Mouse (Mus musculus) left cerebral cortex, adult 2 months (tissue): ENCODE measurements around the gene Wdr54. TPM values are rescaled to one million over a fixed set of nuclear protein-coding genes. Genes with fewer than 3 reads are reported as not detected.

Experiments
- DNase-seq, 2 experiments: peaks; one replicate each; pipeline ENCODE4 v3.0.0; 2021 to 2022; ENCODE audit warnings: low spot score in 2 of 2, mixed read lengths in 1 of 2; ENCODE audit errors: extremely low spot score in 1 of 2
- H3K27ac ChIP-seq: fragments of 200-600 bp; 2 replicates; pipeline ENCODE4 v1.8.1; 2022
- H3K4me3 ChIP-seq: fragments of 200-600 bp; 2 replicates; pipeline ENCODE4 v1.8.1; 2022
- CTCF ChIP-seq: fragments of 200-600 bp; IDR thresholded peaks from 2 replicates; pipeline ENCODE4 v1.8.1; 2022; ENCODE audit warnings: antibody characterized with exemption, mild to moderate bottlenecking, moderate library complexity
- intact Hi-C: fragments of 180-260 bp; cut with DNase I; formaldehyde crosslinking; loops from one replicate; pipeline ENCODE4 v1.15.1; 2025
- total RNA-seq, 2 experiments: library from RNA; stranded (reverse); gene quantifications; 2 replicates each; pipeline ENCODE4 v1.2.3; 2021

The Wdr54 gene
- total RNA-seq, 2 experiments from 2014 or later = 26.0 to 26.6 TPM

- intact Hi-C loops = no loop called here
- DNase-seq = no peak
- no peak for TF ChIP-seq CTCF
- Histone ChIP-seq H3K27ac (no peak overlapping the region), H3K4me3 (no peak overlapping the region)
Measured at GRCm38 (mm10) chr6:83153485-83153884, 2.7 kb downstream of the Wdr54 start.

- no peak for DNase-seq
- Histone ChIP-seq H3K27ac (no peak overlapping the region), H3K4me3 (no peak overlapping the region)
- TF ChIP-seq CTCF = no peak
- intact Hi-C loops = no loop called here
Measured at GRCm38 (mm10) chr6:83153038-83153437, 3.2 kb downstream of the Wdr54 start.

- no peak for DNase-seq
- no peak for TF ChIP-seq CTCF
- H3K27ac ChIP-seq = no peak overlapping the region
- H3K4me3 ChIP-seq = no peak overlapping the region
- intact Hi-C loops = no loop called here
Measured at GRCm38 (mm10) chr6:83151721-83152120, 4.5 kb downstream of the Wdr54 start.

DNA sequence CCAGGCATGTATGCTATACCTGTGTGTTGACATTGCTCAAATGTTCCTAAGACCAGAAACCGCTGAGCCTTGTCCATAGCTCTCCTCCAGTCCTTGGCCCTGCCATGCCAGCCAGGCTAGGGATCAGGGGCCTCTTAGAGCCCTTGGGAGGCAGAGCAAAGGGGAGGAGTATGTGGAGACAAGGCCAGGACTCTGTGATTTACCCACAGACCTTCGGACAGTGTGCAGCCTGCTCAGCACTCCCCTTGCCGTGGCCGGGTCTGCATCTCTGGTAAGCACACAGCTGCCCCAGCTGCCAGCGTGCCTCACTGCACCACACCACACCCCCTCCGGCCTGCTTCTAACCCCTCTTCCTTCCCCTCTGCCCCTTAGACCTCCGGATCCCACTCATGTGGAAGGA, 8.9 kb downstream of the Wdr54 start:
- Histone ChIP-seq H3K4me3 (no peak overlapping the region), H3K27ac (no peak overlapping the region)
- no peak for DNase-seq
- TF ChIP-seq CTCF = no peak
- intact Hi-C loops = no loop called here

DNA sequence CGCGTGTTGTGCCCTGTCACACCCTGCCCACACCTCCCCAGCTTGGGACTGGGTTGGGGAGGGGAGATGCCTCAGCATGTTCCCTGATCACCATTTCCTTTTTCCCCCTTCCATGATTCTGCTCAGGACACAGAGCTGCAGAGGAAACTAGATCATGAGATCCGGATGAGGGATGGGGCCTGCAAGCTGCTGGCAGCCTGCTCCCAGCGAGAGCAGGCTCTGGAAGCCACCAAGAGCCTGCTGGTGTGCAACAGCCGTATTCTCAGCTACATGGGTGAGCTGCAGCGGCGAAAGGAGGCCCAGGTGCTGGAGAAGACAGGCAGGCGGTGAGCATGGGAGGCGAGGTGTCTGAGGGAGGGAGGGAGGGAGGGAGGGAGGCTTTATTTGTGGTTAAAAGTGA, 10.4 kb downstream of the Wdr54 start:
- intact Hi-C loops = loop anchor here (2.0 kb wide), 1 partner anchor 29 kb away; no protein-coding TSS in a partner anchor
- no peak for TF ChIP-seq CTCF
- Histone ChIP-seq H3K27ac (peak overlapping the region; percentile 70), H3K4me3 (no peak overlapping the region)
- DNase-seq = no peak

DNA sequence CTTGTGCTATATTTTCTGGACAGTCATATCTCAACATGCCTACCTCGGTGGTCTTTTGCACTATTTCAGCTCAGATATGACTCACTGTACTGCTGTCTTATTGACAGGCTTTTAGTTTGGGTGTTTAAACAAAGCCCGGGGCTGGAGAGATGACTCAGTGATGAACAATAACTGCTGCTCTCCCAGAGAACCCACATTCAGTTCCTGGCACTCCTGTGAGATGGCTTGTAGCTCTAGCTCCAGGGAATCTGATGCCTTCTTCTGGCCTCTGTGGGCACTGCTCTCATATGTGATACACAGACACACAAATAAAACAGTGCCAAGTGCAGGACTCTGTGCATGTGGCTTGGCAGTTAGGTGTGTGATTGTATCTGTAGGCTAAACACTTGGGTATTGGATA, 11.0 kb downstream of the Wdr54 start:
- no peak; the same call in 1 of the 2 replicates for TF ChIP-seq CTCF
- peak overlapping the region; percentile 70 for H3K27ac ChIP-seq
- intact Hi-C loops = loop anchor here (2.0 kb wide), 1 partner anchor 28 kb away; no protein-coding TSS in a partner anchor
- DNase-seq = no peak
- no peak overlapping the region for H3K4me3 ChIP-seq

GRCm38 (mm10) chr6:83142886-83143285, 13.3 kb downstream of the Wdr54 start:
- intact Hi-C loops = loop anchor here (2.0 kb wide), 2 partner anchors 18 to 34 kb away; partner anchors contain the start of genes Ino80b and Mrpl53
- Histone ChIP-seq H3K4me3 (peak overlapping the region; percentile 58), H3K27ac (peak overlapping the region; percentile 86)
- no peak for TF ChIP-seq CTCF
- peak in 1 of 2 experiments; percentile 41 for DNase-seq

DNA sequence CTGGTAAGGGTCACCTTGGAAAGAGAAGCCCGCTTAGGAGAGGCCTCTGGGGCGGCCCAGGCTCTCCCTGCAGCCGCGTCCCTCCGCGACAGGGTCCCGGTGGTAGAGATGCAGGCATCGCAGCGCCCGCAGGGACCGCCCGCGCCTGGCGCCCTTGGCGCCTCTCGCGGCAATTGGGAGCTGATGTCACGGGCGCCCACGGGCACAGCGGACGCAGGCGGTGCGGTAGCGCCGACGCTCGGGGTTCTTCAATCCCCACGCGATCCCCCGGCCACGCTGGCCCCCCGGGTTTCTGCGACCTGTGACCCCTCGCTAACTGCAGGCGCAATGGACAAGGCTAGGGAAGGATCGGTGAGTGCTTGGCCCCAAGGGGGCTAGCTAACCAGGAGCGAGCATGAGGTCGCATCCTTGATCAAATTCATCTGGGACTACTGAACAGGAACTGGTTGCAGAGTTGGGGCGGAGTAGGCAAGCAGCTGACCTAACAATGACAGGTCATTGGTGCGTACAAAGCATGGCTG, 13.9 kb downstream of the Wdr54 start:
- Histone ChIP-seq H3K4me3 (peak overlapping the region; percentile 58), H3K27ac (peak overlapping the region; percentile 86)
- intact Hi-C loops = loop anchor here (2.0 kb wide), 2 partner anchors 17 to 33 kb away; partner anchors contain the start of genes Ino80b and Mrpl53

DNA sequence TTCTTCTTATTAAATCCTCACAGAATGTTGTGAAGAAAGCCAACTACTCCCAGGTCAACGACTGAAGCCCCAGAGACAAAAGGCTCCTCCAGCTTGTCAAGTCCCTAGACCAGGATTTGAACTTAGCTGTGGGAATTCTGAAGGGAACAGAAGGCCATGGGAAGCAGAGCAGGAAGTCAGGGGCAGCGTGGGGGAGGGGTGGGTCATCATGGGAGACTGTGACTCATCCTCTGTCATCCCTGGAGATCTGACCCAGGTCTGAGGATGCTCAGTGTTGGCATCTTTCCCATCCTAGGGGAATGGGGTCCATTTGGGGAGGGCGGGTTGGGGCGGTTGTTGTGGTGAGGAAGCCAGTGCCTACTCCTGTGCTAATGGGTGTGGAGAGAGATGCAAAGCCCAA, 14.6 kb downstream of the Wdr54 start:
- peak overlapping the region; percentile 86 for H3K27ac ChIP-seq
- intact Hi-C loops = loop anchor here (2.0 kb wide), 2 partner anchors 17 to 33 kb away; partner anchors contain the start of genes Ino80b and Mrpl53
- peak overlapping the region; percentile 58 for H3K4me3 ChIP-seq
- no peak for TF ChIP-seq CTCF
- DNase-seq = peak in 1 of 2 experiments; percentile 10

More for the DNA sequence above, 13.9 kb downstream of the Wdr54 start:
- DNase-seq = peak; percentile 69 to 77
- TF ChIP-seq CTCF = no peak; the same call in 1 of the 2 replicates

DNA sequence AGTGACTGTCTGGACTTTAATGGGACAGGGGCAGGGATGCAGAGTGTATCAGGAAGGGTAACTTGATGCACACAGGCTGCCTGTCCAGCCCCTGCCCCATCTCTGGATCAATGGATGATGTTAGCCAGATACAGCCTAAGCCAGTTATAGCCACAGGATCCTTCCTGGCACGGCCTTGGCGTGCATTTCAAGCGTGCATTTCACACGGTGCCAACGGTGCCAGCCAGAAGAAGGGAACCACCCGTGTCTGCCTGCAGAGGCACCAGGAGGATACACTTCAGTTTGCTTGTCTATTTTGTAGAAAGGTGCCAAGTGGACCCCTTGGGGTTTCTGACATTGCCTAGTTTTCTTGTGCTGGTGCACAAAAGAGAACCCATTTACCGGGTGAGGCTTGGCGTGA, 16.2 kb downstream of the Wdr54 start:
- intact Hi-C loops = no loop called here
- no peak overlapping the region for H3K4me3 ChIP-seq
- no peak overlapping the region for H3K27ac ChIP-seq
- DNase-seq = no peak
- TF ChIP-seq CTCF = no peak

GRCm38 (mm10) chr6:83138056-83138455, 18.1 kb downstream of the Wdr54 start:
- H3K27ac ChIP-seq = peak overlapping the region; percentile 75
- DNase-seq = peak in 1 of 2 experiments; percentile 10

DNA sequence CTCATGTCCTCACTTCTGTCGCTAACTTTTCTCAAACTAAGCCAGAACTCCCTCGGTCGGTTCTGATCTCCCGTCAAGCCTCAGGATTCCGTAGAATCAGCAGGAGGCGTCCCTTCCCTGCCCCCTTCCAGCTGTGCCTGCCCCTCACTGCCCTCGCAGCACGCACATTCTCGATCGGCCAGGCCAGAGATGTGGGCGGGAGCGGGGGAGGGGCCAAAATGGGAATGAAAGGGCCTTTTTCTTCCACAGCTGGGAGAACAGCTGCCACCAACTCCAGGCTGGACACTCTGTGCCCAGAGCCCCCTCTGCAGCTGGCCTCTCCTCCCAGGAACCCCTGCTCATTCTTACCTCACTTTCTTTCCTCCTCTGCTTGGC, 18.6 kb downstream of the Wdr54 start:
- H3K27ac ChIP-seq = peak overlapping the region; percentile 89
- intact Hi-C loops = no loop called here
- TF ChIP-seq CTCF = no peak

More at GRCm38 (mm10) chr6:83138056-83138455, 18.1 kb downstream of the Wdr54 start:
- H3K4me3 ChIP-seq = peak overlapping the region; percentile 45
- intact Hi-C loops = no loop called here
- TF ChIP-seq CTCF = no peak

DNA sequence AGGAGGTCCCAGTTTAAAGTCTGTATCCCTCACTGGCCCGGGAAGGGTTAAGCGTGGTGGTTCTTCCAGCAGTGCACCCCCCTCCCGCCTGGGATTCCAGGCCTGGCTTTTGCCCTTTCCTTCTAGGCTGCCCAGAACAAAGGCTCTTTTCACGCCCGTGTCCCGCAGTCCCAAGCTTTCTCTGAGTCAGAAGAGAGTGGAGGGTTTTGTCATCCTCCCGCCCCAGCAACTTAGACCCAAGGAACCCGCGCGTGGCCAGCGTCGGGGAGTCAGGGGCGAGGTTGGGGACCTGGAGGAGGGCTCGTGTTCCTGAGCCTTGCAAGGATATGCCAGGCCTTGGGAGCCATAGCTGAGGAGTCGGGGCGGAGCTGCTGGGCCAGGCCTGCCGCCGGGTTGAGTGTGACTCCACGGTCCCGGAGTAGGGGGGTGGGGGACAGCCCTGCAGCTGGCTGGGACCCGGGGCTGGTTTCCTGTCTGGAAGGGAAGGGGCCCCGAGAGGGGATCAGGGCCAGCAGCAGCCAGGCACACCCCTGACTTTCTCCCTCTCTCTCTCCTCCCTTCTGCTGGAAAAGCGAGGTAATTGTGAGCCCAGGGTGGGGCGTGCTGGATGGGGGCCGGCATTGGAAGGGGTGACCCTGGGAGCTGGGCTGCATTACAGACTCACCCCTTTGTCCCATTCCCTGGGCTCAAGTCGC, 19.2 kb downstream of the Wdr54 start:
- H3K27ac ChIP-seq = peak overlapping the region; percentile 89
- H3K4me3 ChIP-seq = peak overlapping the region; percentile 45
- peak in 1 of 2 experiments; percentile 18 for DNase-seq
- no peak for TF ChIP-seq CTCF
- intact Hi-C loops = no loop called here

More for the DNA sequence above, 18.6 kb downstream of the Wdr54 start:
- peak; percentile 44 to 70 for DNase-seq
- H3K4me3 ChIP-seq = peak overlapping the region; percentile 45
